Mouse (Mus musculus) adrenal gland, postnatal 36 days (tissue): ENCODE results near the gene Ppfia4. TPM values are rescaled to one million over a fixed set of nuclear protein-coding genes. Genes with fewer than 3 reads are reported as not detected.

Experiments
- DNase-seq, 2 experiments: peaks; one replicate each; pipeline ENCODE4 v3.0.0; 2021; ENCODE audit warnings: mixed read lengths in 1 of 2
- total RNA-seq, 2 experiments: library from RNA; stranded (reverse); gene quantifications; 2 replicates each; pipeline ENCODE4 v1.2.3; 2021

The Ppfia4 gene
- total RNA-seq, 2 experiments from 2014 or later: 0.60 to 1.1 TPM

DNA sequence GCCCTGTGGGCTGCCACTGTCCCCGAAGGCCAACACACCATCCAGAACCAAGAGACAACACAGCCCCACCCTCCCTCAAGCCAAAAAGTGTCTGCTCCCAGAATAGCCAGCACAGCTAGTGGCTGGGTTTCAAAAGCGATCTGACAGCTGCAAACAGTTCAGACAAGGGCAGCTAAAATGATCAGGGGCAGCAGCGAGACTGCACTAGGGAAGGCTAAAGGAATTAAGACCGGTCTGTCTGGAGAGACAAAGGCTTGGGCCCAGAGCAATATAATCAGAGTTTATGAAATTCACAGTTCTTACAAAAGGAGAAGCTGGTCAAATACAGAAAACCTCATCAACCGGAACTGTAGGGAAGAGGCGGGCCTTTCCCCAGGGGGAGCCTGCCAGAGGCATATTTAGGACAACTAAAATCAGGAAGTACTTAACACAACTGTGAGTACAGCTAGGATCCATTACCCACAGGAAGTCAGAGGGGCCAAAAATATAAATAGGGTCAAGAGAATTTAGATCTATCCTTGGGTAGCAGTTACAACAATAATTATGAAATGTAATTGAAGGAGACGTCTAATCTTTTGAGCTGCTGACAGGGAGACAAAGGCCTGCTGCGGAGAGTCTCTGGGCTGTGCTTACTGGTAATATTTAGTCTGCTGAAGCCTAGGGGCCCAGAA, 30.0 kb downstream of the Ppfia4 start:
- peak; percentile 30 to 42 for DNase-seq

DNA sequence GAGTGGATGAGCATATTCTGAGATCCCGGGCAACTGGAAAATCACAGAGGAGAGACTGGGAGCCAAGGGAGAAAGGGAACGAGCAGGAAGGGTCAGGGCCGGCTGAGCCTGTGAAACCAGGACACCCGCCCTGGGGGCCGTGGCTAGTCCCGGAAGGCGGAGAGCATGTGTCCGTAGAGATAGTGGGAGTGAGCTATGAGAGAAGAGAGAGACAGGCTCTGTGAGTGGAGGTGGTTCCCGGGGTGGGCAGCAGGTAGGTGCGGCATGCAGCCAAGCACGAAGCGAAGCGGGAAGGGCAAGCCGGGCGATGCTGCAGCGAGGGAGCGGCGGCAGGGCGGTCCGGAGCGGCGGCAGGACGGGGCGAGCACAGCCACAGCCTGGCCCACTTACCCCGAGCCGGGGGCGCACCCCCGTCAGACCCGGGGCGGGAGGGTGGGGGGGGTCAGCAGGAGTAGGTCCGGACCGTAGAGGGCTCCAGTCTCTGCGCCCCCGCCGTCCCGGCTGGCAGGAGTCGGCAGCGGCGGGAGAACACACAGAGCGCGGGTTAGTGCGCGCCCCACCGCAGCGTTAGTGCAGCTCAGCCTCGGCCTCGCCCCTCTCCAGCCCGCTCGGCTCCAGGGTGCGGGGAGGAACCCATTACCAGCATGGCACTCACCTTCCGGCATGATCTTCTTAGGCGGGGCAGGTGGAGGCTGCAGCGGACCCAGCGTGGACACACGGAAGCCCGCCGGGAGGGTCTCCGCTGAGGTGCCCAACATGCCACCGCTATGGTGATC, 33.9 kb downstream of the Ppfia4 start:
- peak; percentile 42 to 47 for DNase-seq

DNA sequence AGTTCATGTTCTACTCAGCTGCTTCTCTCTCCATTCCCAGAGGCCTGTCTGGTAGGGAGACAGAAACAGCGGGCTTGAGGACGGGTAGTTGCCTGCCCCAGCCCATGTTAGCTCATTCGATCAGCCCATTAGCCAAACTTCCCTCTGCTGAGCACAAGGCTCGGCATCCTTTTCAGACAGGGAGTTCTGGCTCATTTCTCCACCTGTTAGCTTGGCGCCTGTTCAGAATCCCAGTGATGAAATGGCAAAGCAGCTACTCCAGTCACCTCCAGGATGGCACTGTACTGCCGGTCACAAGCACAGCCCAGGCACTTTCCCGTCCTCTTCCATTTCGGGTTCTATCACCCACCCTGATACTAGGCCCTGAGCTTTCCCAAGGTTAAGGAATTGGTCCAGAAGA, 35.5 kb downstream of the Ppfia4 start:
- DNase-seq: no peak

DNA sequence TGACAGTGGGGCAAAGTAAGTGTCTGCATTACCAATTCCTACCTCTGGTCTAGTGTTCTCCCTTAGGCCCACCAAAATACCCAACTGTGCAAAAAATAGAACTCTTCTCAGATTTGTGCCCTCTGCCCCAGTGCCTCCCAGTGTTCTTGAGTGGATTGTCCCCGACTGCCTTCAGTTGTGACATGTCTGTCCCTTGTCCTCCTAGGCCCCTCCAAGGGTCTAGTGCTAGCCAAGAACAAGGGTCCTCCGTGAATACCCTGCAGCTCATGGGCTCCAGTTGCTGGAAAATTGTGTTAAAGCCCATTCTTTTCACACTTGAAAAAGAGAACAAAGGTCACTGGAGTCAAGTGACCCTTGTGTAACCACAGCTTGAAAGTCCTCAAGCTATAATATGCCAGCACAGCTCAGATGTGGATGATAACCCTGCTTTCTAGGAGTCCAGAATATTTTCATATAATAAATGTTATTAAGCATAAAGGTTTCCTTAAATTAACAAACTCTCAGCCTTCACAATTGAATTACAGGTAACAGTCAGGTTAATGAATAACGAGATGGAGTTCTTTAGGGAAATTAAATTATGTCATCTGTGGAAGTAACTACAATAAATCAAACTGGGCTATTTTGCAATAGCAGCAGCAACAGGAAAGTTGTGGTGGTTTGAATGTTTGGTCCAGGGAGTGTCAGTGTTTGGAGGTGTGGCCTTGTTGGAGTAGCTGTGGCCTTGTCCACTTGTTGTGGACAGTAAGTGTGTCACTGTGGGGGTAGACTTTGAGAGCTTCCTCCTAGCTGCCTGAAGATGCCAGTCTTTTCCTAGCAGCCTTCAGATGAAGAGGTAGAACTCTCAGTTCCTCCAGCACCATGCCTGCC, 38.8 kb downstream of the Ppfia4 start:
- DNase-seq: peak; percentile 16 to 53

DNA sequence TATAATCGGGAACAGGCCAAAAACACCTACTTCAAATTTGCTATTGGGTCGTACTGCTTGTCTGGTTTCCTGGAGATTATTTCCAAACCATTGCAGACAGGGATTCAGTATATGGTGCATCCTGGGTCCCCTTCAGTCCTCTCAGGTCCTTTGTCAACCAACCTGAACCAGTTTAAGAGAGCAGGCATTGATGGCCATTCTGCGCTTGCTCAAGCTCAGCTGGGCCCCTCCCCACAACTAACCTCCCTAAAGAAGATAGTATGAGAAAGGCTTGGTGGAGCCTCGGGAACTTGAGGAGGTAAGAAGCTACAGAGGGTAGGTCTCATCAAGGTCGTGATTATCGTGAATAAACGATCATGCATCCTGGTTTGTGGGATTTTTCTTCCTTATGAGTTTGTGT, 39.5 kb downstream of the Ppfia4 start:
- DNase-seq: no peak

DNA sequence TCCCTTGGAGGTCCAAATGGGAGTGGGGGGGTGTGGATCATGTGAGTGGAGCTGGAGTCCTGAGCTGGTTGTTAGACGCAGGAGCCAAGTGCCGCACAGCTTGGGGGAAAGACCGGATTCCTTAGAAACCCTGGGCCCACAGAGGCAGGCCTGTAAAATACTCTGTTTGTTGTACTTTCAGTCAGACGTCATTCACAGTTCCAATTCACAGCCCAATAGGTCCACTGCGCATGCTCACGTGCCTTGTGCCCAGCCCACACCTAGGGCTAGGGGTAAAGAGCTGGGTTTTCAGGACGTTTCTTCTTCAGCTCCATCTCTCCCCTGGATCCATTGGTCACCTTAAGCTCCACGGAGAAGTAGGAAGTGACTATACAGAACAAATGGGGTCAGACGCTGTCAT, 40.1 kb downstream of the Ppfia4 start:
- DNase-seq: no peak

DNA sequence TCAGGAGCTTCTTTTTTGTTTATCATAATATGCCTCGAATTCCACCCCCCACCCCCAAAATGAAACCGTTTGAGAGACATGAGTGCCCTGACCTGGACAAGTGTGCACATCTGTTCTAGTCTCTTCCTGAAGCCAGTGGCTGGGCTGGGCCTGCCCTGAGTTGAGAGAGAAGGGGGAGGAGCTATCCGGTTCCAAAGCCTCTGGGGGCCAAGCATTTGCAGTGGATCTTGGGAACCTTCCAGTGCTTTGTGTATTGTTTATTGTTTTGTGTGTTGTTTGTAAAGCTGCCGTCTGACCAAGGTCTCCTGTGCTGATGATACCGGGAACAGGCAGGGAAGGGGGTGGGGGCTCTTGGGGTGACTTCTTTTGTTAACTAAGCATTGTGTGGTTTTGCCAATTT, 40.7 kb downstream of the Ppfia4 start:
- DNase-seq: no peak

DNA sequence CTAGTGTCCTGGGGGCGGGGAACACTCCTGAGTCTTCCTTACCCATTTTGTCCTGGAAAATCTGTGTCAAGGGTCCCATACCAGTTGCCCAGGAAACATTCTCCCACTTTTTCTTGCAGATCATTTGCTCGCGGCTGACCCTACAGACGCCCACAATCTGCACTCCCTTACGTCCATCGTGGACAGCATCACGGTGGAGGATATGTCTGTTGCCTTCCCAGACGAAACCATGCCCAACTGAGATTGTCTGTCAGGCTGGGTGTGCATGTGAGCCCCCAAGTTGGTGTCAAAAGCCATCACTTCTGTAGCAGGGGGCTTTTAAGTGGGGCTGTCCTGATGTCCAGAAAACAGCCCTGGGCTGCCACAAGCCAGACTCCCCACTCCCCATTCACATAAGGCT, 41.2 kb downstream of the Ppfia4 start:
- DNase-seq: no peak

DNA sequence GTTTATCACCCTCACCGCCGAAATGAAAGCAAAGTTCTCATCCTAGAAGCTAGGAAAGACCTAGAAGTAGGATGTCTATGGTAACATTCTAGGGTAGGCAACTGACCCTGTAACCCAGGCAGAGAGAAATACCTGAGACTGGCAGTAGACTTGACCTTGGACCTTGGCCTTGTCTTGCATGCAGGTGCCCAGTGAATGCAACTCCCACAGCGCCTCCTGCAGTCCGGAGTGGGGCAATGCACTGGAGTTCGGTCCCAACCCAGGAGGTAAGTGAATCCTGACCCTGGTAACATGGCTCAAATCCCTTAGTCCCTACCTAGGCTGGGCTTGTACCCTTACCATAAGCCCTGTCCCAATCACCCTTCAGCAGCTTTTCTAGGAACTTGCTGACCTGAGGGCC, 41.8 kb downstream of the Ppfia4 start:
- DNase-seq: peak in 1 of 2 experiments; percentile 22

DNA sequence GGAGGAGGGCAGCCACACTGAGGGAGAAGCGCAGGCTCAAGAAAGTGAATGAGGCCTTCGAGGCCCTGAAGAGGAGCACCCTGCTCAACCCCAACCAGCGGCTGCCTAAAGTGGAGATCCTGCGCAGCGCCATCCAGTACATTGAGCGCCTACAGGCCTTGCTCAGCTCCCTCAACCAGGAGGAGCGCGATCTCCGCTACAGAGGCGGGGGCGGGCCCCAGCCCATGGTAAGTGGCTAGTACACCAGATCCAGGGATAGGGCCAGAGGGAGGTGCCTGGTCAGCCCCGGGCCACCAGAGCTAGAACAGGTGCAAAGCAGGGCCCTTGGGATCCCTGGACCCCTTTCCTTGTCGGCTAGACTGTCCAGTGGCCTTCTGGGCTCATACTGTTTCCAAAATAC, 42.4 kb downstream of the Ppfia4 start:
- no peak for DNase-seq

DNA sequence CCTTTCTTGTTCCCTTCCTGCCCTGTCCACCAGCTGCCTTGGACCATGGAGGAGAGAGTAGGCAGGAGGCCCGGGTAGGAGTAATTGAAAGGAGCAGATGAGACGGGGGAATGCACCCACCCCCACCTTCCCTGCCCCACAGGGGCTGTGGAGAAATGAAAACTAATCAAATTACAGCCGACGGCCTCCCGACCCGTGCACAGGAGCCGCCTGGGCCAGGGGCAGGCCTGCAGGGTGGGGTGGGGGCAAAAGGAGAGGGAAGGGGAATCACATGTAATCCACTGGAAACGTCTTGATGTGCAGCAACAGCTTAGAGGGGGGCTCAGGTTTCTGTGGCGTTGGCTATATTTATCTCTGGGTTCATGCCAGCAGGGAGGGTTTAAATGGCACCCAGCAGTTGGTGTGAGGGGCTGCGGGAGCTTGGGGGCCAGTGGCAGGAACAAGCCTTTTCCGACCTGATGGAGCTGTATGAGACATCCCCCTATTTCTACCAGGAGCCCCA, 43.1 kb downstream of the Ppfia4 start, which contains the start of gene Myog:
Gene Myog (plus strand): TSS at position 392 of the 502 bp plus-strand sequence.
- no peak for DNase-seq

DNA sequence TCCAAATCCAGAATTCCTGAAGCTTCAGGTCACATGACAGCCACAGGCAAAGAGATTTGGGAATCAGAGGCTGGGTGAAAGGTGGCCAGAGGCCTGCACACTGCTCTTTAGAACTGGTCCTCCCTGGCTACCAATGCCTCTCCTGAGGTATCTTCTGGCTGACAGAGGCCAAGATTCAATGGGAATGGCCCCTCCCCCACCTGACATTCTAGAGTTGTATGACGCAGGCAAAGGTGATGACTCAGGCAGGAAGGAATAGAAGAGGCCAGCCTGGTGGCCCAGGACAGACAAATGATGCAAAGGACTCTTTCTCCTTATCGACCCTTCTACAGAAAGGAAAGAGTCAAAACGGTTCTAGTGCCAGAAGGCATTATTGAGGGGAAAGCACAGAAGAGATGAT, 44.5 kb downstream of the Ppfia4 start:
- DNase-seq: peak; percentile 39 to 44

DNA sequence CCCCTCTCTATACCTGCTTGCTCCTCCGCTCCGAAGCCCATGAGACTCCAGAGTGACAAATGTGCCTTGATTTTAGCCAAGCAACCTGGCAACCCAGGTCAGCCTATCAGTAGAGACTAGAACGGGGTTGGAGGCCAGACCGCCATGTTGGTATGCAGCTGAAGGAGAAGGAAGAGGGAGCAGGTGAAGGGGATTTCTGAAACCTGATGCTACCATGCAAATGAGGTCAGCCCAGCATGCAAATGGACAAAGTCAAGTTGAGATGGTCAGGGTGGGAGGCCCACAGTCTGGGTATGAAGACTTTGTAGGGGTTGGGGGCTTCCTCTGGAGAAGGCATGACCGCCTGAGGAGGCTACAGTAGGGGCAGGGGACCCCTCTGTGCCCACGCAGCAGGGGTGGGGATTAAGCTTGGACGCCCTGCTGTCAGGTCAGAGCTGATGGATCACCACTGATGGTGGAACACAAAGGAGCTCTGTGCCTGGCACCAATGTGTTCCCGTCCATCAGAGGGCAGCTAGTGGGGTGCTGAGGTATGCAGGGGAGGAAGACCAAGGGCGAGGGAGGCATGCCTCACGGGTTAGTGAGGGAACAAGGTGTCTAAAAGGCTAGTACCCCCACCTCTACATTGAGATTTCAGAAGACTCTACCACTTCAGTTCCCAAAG, 47.1 kb downstream of the Ppfia4 start:
- DNase-seq: no peak

DNA sequence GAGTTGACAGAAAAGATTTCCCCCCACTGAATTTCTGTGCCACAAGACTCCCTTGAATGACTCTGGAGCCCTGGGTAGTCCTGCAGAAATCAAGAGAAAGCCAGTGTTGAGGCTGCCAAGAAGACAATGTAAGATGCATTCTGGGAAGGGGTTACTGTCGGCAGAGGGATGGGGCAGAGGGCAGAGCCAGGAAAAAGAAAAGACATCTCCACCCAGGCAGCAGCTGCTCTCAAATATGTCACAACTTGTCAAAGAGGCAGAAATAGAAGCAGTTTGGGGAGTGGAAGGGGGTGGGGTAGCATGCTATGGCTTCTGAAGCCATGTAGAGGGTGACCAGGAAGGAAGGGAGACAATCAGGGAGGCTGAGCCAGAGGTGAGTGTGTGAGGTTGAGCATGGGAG, 49.6 kb downstream of the Ppfia4 start:
- no peak for DNase-seq

DNA sequence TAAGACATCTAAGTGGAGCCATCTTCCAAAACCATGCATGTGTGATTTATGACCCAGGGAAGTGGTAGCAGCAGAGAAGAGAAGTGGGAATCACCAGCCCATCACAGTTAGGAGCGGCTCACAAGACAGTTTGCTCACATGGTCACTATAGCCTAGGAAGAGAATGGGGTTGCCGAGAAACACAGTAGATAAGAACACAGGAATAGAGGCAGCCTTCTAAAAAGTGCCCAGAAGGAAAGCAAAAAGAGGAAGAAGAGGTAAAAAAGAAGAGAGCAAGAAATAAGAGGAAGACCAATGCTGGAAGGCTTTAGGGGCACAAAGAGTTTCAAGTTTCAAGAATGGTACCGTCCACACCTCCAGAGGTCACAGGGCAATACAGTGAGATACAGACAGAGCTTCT, 50.4 kb downstream of the Ppfia4 start:
- DNase-seq: no peak

DNA sequence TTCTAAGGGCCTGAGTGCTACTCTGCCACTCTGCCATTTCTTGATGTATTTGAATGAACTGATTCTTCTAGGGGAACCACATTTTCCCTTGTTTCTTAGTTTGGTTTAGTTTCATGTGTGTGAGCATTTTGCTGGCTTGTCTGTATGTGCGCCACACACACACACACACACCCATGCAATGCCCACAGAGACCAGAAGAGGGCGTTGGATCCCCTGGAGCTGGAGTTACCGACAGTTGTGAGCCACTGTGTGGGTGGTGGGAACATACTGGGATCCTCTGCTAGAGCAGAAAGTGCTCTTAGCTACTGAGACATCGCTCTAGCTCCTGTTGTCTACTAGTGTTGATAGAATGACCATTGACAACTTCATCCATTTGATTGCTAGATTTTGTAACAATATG, 51.2 kb downstream of the Ppfia4 start:
- DNase-seq: no peak

DNA sequence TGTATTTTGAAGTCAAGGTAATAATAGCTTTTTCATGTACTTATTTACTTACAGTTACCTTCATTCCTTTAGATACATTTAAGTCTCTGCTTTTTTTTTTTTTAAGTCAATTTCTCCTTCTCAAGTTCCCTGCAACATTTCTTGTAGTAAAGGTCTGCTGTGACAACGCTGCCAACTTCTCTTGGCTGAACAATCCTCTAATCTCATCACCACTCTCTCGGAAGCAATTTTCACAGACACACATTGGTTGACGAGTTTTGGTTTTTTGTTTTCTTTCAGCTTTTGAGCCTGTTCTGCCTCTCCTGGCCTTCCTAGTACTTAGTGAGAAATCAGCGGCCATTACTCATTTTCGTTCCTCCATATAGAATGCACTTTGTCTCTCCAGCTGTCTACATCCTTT, 52.6 kb downstream of the Ppfia4 start:
- no peak for DNase-seq

DNA sequence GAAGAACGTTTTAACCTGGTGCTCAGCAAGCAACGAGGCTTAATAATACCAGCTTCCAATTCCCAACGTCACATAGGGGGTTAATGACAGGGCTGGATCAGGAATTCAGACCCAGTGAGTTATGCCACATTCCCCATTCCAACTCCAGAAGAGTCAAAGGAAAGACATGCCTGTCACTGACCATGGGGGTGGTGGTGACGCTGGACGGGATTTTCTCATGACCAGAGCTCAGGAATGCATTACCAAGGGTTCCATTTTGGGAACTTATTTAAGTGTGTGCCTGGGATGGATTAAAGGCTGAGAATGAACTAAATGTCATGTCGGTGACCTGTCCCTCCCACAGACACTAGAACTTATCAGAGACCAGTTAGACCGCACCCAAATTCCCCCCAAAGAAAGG, 55.9 kb downstream of the Ppfia4 start:
- DNase-seq: no peak

DNA sequence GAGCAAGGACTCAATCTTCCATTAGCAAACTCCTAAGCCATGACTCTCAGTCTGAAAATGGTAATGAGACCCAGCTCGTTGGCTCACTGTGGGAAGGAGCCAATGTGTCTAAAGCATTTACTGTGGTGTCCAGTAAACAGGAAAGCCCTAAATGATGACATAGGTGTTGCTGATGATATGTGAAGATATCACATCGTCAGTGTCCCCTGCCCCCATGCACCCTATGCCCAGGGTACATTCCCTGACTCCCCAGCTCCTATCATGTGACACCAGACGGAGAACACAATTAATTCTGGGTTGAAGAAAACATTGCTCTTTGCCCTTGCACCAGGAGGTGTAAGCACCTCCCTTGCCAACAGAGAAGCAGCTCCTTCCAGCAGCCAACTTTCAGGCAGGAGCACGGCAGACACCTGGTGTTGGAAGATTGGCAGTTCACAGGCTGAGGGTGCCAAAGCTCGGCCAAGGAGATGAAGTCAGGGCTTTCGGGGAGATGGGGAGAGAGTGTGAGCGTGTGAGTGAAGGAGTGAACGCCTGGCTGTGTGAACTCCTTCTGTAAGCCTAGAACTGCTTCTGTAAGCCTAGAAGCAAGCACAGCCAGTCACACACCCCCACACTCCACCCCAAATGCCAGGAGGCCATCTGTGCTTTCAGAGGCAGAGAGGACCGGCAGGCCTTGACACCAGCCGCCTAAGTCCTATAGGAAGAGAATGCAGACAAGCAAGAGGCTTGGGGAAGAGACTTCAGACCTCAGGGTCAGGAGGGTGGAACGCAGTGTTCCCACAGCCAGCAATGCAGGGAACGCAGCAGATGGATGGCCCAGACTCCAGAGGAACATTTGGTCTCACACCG, 56.9 kb downstream of the Ppfia4 start:
- DNase-seq: no peak

DNA sequence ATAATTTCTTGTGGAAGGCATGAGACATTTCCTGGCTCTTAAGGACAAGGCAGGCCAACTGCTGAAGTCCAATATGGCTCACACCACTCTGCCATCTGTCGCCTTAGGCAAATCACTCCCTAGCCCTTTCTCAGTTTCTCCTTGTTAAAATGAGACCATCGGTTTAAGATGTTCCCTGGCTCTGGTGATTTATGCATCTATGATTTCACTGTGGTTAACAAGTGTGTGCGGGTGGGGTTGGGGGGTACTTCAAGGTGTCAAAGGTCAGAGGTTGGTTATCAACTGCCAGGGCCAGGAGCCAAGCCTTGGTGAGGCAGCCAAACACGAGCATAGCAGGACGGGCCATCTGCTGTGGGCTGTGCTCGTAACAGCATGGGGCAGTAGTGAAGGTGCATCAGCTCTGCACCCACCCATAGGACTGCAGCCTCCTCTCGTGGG, 58.2 kb downstream of the Ppfia4 start:
- DNase-seq: no peak
